Mouse (Mus musculus) testis, postnatal 10 days (tissue): ENCODE results near the gene E4f1.
A peak's percentile ranks its signal among the peaks of the same experiment; 100 is the strongest.

Experiments
- DNase-seq: peaks from one replicate; pipeline ENCODE4 v3.0.0; 2021; ENCODE audit warnings: low spot score

Gene E4f1

DNA sequence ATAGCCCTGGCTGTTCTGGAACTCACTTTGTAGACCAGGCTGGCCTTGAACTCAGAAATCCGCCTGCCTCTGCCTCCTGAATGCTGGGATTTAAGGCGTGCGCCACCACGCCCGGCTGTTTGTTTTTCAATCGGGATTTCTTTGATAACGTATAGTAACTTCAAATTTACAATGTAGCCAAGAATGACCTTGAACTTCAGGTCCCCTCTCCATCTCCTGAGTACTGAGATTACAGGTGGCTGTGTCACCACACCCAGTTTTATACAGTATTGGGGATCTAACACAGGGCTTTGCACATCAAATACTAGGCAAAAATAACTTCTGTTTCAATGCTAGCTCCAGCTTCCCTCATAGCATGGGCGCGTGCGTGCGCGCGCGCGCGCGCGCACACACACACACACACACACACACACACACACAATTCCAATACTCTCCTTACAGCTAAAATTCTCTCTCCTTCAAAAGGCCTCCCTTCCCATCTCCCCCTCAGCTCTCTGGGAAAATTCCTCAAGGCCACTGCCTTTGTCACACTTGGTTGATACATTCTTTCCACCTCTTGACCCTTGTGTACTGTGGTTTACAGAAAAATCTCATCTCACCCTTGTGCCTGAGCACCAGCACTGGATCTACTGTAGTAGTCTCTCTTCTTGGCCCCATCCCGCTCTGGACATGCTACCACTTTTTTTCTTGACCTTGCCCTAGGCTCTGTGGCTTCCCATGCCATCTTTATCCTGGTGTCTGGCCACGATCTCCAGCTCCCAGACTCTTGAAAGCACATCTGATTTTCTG lies 11.1 kb upstream of the E4f1 start:
- no peak for DNase-seq

DNA sequence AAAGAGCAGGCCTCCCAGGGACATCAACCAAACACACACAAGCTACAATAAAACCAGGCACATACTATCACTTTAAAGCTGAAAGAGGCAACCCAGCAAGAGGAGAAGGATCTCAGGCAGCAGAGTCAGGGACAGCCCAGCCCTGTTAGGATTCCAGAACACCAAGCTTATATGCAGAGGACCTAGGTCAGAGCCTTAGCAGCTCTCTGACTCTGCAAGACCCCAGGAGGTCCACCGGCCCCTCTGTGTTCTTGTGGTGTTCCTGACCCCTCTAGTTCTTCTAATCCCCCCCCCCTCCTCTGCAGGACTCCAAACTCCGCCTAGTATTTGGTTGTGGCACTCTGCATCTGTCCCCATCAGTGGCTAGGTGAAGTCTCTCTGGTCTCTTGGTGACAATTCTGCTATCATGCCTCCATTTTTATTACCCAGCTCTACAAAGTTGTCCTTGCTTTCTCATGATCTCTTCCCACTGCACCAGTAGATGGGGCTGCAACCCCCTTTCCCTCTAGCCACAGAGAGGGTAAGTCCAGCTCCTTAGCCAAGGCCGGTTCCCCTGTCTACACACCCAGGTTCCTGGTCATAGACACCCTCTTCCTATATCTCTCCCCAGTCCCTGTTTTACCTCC lies 10.2 kb upstream of the E4f1 start:
- no peak for DNase-seq

DNA sequence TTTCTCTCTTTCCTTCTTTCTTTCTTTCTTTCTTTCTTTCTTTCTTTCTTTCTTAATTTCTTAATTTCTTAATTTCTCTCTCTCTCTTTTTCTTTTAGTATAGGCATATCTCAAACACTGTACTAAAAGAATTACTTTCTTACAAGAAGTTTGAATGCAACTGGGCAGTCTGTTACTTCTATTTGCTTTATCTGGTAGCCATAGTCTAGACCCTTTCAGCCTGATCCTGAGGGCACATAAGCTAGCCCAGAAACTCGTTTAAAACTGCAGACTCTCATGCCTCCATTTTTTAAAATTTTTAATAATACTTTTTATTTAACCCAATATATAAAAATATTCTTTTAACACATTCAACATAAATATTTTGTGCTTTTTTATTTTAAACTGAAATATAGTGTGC lies 9.3 kb upstream of the E4f1 start:
- DNase-seq, result no peak

DNA sequence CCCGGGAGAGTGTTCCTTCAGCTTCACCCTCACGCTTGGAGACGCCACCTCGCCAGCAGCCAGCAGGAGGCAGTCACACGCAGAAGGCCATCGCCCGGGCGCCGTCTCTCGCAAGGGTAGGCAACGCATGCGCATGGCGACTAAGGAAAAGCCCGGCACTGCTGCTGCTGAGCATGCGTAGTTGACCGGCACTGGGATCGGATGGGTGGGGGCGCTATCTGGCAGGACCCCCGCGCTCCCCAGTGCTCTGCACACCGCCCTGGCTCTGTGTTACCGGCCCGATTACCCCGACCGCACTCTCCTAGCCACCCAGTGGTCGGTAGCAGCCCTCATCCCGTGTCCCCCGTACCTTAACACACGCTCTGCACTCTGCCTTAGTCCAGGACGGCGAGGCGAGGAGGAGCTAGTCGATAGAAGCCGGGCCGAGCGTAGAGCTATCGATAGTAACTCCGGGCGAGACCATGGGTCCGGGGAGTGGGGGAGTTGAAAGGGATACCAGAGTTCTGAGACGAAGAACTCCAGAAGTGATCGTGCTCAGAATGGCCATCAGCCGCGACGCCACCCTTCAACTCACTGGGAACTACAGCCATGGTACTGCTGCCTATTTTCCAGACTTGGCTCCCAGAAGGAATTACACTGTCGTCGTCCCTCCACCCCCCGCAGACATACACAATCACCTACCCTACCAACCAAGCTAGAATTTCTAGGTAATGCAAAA lies 8.7 kb upstream of the E4f1 start, which contains the start of gene Mlst8:
Mlst8 (minus strand) TSS at position 416 of the 718 bp plus-strand sequence.
- DNase-seq, result peak; percentile 99

DNA sequence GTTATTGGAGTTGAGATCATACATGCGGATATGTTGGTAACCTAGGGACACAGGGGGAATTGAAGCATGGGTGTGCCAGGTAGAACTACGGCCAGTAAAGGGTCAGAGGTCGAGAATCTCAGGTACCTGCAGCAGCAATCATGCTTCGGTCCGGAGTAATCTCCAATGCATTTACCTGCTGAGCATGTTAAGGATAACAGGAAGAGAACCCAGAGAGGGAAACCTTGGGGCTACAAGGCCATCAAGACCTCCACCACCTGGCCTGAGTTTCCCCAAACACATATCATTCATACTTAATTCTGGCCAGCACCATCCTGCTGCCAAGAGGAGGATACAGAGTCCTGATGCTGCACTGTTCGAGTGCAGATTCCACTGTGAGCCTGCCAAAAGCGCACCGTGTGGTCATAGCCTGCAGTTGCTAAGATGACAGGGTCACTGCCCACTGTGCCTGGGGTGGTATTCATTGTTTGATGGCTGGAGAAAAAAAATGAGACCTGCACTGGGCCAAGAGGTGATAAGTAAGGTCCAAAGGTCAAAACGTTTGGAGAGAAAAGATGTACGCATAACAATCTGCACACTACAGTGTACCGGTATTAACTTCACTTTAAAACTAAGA lies 8.0 kb upstream of the E4f1 start:
- DNase-seq, result no peak

DNA sequence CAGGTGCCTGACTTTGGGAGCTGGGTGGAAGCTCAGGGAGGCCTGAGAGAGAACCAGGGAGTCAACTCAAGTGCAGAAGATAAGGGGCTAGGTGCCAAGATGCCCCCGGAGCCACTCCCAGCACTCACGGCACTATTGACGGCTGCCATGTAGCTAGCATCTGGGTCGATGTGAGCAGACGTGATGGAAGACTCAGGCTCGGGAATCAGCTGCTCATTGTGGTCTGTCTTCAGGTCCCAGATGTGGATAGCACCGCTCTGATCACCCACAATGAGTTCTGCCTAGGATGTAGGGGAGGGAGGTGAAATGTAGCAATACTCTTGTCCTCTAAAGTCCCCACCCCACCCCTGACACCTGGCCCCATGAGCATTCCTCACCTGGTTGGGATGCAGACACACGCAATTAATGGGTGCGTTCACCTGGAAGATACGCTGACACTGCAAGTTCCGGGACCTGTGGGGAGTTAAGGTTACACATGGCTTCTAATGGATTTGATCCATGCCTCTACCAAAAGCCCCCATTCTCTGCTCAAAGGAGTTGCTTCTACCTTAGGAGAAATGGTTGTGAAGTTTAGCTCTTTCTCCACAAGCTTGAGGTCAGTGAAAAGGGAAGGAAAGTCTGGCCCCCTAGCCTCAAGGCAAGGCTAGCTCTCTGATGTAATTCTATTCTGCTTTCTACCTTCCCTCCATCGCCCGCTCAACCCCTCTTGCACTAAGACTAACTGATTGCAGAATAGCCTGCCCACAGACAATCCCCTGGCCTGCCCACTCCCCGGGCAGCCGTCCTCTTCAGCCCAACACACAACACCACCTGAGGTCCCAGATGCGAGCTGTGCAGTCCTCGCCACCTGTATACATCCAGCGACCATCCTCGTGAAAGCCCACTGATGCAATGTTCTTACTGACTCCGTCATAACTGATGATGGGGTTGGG lies 7.2 kb upstream of the E4f1 start:
- no peak for DNase-seq

DNA sequence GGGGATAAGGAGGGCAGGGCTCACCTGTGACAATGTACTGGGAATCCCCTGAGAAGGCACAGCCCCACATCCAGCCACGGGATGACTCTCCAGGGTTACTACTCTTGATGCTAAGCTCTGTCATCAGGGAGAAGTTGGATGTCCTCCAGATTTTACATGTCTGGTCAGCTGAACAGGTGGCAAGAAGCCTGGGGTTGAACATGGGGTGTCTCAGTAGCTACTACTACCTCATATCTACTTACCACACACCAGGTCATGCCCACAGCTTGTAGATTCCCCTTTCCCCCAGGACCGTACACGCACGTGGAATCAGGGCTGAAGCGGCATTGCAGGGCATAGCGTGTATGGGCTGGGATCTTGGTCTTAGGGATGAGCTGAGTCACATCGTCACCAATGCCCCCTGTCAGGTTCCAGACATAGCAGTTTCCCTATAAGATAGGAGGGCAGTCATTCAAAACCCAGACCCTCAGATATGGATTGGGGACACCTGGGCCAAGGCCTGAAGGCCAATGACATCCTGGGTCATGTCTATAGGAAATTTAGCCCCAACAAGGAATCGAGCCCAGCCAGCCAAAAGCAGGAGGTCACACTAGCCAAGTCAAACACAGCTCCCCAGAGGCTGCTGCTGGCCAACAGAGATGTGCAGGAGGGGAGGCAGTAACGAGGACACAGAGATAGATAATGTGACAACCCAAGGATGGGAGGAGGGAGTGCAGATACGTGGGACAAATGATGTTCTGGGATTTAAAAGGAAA lies 6.1 kb upstream of the E4f1 start:
- DNase-seq, result no peak

DNA sequence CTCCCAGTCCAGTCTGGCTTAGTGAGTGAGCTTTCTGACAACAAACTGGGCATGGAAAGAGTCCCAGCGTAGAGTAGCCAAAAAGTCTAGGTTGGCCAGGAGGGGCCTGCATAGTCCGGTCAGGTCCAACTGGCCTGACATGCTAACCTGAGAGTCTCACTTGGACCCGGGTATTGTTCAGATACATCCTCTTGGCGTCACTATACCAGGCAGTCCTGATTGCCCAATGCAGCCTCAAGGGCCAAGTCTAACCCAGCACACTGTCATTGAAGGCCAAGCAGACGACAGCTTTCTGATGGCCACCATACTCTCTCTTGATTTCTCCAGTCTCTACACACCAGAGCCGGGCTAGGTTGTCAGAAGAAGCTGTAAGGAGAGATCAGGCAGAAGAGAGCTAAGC lies 5.5 kb upstream of the E4f1 start:
- no peak for DNase-seq

DNA sequence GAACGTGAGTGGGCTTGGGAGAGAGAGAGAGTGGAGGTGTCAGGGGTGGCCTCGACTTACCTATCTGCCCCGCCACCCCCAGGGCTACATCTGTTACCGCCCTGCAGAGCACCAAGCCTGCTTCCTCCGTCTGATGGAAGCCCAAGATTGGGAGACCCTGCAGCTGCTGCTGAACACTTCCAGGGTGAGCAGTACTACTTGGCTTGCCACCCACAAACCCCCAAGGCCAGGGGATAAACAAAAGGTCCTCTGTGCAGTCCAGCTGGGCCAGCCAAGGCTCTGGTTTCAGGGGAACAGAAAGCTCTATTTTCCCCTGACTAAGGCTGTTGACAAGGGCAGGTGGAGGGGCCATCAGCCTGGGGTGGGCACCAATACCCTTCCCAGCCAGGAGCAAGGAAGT lies 4.4 kb upstream of the E4f1 start:
- DNase-seq, result no peak

DNA sequence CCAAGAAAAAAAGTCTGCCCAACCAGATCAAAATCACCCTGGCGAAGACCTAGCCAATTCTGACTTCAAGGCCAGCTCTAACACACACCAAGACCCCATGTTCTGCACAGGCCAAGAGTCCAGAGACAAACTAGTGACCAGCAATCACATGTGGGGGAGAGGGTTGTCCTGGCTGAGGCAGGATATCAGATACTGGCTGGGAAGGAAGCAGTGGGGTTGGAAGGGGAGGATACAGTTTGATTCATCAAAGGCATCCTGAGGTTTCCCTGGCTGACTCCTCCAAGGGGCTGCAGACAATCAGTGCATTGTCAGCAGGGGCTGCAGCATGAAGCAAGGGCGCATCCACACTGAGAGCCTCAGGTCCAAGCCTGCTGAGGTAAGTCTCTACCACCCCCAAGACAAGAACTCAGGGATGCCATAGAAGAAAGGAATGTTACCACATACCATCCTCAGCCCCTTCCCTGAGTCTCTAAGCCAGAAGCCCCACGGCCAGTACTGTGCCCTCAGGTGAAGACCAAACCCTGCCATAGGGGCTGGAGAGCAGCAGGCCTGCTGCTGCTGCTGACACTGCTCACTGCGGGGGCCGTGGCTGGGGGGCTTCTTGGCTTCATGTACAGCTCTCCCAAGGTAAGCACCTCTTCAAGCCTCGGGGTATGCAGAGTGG lies 3.6 kb upstream of the E4f1 start, which contains the start of gene Bricd5:
Bricd5 (plus strand) TSS at position 273 of the 664 bp plus-strand sequence.
- no peak for DNase-seq

DNA sequence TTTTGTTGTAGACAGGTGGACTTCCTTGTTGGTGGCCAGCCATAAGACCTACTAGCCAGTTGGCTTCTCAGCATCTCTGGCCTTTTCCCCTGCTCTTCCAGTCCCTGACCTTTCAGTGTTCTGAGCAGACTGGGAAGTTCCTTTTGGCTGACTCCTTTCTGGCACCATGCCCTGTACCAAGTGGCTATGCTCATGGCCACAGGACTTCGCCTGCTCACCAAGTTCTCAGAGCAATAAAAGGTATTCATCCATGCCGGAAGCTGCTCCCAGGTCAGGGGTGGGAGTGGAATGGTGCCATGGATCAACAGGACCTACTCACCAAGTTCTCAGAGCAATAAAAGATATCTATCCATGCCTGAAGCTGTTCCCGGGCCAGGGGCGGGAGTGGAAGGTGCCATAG lies 2.4 kb upstream of the E4f1 start:
- peak; percentile 72 for DNase-seq

DNA sequence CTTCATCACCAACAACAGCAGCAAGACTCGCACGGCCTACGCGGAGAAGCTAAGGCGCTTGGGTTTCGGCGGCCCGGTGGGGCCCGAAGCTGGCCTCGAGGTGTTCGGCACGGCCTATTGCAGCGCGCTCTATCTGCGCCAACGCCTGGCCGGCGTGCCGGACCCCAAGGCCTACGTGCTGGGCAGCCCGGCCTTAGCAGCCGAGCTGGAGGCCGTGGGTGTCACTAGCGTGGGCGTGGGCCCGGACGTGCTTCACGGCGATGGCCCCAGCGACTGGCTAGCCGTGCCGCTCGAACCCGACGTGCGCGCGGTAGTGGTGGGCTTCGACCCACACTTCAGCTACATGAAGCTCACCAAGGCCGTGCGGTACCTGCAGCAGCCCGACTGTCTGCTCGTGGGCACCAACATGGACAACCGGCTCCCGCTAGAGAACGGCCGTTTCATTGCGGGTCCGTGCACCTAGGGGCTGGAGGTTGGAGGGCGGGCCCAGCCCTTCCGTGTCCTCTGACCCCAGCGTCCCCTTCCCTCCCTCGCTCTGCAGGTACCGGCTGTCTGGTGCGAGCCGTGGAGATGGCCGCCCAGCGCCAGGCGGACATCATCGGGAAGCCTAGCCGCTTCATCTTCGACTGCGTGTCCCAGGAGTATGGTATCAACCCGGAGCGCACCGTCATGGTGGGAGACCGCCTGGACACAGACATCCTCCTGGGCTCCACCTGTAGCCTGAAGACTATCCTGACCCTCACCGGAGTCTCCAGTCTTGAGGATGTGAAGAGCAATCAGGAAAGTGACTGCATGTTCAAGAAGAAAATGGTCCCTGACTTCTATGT lies 801 bp upstream of the E4f1 start:
- peak; percentile 65 for DNase-seq

DNA sequence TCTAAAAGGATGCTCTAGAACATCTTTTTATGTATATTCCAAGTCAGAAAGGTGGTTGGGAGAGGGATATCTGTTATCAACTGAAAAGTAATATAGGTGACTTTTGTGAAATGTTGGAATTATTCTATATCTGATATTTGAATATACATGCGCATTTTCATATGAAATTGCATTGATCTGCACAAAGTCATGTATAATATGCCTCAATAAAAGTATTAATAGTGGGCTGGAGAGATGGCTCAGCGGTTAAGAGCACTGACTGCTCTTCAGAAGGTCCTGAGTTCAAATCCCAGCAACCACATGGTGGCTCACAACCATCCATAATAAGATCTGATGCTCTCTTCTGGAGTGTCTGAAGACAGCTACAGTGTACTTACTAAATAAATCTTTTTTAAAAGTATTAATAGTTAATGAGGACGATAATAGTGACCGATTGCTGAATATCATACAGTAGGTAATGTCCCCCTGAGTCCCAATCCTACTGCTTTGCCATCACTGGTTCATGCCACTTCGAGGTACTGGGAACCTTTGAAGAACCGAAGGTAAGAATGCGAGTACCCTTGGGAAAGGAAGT lies 690 bp downstream of the E4f1 start:
- DNase-seq, result no peak

DNA sequence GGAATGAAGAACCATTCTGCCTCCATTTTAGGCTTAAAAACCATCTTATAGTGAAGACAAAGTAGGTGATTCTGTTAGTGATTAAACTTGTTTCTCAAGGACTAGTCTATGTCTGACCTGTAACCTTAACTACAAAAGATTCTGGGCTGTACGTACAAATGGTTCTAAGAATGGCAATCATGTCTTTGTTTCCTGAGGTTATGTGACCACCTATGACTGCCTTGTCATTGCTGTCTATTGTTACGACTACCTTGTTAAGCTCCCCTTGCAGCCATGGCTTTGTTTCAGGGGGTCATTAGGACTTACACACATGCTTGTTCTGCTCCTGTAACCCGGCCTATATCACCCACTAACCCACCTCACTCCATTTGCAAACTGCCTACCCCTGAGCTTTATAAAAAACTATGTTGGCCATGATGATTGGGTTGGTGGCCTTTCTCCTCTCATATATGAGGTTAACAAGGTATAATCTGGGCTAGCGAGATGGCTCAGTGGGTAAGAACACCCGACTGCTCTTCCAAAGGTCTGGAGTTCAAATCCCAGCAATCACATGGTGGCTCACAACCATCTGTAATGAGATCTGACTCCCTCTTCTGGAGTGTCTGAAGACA lies 1.4 kb downstream of the E4f1 start:
- DNase-seq, result no peak

DNA sequence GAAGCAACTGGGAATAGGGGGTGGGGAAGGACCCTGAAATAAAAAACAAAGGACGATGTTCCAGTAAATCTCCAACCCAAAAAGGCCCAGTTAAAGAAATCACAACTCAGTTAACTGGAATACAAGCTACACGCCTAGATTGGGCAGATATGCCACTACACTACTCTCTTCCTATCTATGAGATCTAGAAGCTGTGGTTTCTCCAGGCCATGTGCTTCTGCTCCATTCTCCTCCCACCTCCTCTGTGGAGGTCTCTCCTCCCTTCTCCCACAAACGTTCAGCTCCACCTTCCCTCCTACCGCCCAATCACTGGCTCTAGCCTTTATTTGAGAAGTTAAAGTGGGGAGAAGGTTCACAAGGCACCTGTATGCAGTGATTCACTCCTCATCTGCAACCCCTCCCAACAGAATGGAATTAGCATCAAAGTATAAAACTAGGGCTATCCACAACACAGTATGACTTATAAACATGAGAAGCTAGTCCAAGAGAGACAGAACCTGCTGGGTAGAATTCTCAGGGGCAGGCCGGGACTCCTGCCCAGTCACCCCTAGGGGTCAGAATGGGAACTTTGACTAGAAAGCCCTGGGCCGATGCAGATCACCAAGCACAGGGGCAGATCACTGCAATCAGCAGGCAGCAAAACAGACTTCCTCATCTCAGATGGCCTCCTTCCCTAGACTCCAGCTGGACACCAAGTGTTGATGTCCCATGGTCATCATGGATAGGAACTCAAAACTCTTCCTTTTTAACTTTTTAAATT lies 6.6 kb downstream of the E4f1 start:
- DNase-seq, result no peak

DNA sequence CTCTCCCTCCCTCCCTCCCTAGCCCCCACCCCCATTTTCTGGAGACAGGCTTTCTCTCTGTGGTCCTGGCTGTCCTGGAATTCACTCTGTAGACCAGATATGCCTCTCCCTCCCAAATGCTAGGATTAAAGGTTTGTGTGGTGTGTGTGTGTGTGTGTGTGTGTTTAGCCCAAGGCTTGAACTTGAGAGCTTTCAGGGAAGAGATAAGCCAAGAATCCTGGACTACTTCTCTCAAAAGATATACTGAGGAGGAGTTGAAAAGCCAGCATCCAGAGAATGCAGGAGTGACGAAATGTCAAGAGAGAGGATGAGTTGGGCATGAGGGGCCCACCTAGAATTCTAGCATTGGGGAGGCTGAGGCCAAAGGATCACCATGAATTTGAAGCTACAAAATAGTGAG lies 7.2 kb downstream of the E4f1 start:
- no peak for DNase-seq

DNA sequence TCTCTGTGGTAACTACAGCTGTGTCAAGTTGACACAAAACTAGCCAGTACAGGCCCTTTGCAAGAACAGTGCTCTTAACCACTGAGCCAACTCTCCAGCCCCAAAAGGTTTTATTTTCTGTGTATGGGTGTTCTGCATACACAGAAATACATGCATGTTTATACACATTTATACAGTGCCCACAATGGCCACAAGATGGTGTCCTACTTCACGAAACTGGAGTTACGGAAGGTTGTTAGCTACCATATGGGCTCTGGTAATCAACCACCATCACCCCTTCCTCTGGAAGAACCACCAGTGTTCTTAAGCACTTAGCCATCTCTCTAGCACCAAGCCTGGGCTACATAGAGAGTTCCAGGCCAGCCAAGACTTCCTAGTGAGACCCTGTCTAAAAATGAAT lies 8.5 kb downstream of the E4f1 start:
- DNase-seq, result no peak
